Mouse (Mus musculus): ENCODE results near the gene Blm. TPM values are rescaled to one million over a fixed set of nuclear protein-coding genes. Genes with fewer than 3 reads are reported as not detected.

The Blm gene
- total RNA-seq, 2 experiments from 2014 or later = 52.8 to 82.0 TPM

DNA sequence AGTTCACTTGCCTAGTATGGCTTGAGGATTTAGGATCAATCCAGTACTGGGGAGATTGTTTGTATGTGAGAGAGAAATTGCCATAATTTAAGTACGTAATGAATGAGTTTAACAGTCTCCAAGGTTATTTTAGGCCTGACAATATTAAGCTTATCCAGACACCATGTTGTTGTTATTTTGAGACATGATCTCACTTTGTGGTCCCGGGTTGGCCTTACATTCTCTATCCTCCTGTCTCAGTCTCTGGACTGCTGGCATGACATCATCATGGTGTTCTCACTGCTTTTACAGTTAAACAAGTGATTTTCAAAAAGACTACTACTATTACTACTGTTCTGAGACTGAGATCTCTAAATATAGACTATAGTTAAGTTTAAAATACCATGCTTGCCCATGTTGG, 66.1 kb downstream of the Blm start:
- ATAC-seq (replicated peaks; ENCODE audit: low FRiP score, poor library complexity, severe bottlenecking) = no peak

DNA sequence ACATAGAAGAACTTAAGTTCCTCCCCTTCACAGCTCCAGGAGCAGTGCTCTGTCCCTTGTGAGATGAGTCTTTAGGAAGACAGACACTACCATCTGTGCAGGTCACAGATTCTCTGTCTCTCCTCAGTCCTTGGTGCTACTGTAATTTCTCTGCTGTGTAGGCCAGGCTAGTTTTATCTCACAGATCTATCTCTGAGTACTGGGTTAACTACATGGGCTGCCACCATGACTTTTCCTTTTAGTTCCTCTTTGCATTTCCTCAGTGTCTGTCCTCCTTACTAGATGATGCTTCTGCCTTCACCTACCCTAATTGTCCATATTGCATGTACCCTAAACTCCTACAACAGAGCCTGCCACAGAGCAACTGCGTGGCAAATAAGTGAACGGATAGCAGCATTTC, 67.6 kb downstream of the Blm start:
- no peak for ATAC-seq (replicated peaks; ENCODE audit: low FRiP score, poor library complexity, severe bottlenecking)

DNA sequence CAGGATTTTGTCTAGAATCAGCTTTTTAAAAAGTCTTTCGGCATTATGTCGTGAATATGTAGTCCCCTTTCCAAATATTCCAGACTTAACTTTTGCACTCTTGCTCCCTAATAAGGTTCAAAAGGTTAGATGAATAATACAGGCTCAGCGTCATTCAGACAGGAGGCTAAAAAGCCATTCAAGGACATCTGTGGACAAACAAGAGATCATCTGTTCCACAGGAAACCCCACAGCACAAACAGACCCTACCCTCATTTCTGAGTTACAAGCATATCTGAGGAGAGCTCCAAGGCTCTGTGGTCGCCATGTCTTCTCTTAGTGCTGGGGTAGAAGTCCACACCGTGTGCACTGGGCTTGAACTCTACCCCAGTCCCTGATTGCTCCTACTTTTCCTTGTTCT, 70.1 kb downstream of the Blm start:
- ATAC-seq (replicated peaks; ENCODE audit: low FRiP score, poor library complexity, severe bottlenecking) = no peak

DNA sequence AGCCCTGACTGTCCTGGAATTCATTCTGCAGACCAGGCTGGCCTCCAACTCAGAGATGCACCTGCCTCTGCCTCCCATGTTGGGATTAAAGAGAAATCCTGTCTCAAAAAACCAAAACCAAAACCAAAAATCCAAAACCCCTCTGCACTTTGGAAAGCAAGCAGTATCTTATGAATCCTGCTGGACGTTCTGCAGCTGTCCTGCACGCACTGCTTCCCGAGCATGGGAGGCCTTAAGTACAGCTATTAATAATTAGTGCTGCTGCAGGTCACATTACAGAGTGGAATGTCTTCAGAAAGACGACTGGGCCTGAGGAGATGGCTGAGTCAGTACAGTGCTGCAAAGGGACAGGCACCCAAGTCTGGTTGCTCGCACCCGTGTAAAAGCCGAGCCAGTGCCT, 73.0 kb downstream of the Blm start:
- no peak for ATAC-seq (replicated peaks; ENCODE audit: low FRiP score, poor library complexity, severe bottlenecking)

DNA sequence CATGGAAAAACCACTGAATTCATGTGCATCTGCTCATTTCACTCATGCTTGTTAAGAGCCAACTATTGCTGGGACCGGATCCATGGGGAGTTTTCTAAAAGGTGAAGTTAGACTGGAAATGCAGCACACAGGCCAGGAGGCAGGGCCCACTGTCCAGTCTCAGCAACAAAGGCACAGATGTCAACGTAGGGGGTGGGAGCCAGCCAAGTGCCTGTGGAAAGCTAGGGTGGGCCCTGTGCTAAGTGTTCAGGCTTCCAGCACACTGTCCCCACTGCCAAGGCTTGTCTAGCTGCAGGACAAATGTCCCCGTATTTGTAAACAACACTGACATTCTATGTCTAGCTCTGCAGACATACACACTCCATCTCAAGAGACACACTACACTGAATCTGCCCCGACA, 74.0 kb downstream of the Blm start:
- no peak for ATAC-seq (replicated peaks; ENCODE audit: low FRiP score, poor library complexity, severe bottlenecking)

DNA sequence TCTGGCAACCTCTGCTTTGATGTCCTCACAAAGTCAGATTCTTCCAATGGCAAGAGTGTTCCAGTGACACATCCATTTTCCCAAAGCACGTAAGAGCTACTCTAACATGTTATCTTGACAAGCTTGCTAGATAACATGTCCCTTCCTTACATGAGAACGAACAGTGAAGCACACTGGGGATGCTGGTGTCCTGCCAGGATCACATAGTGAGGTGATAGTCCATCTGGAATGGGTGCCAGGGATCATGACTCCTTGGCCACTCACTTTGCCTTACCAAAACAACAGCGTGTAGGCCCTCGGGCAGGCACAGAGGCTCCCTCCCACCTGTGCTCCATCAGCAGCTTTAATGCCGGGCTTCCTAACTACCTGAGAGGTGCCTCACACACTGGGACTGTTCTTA, 74.7 kb downstream of the Blm start:
- ATAC-seq (replicated peaks; ENCODE audit: low FRiP score, poor library complexity, severe bottlenecking) = no peak

DNA sequence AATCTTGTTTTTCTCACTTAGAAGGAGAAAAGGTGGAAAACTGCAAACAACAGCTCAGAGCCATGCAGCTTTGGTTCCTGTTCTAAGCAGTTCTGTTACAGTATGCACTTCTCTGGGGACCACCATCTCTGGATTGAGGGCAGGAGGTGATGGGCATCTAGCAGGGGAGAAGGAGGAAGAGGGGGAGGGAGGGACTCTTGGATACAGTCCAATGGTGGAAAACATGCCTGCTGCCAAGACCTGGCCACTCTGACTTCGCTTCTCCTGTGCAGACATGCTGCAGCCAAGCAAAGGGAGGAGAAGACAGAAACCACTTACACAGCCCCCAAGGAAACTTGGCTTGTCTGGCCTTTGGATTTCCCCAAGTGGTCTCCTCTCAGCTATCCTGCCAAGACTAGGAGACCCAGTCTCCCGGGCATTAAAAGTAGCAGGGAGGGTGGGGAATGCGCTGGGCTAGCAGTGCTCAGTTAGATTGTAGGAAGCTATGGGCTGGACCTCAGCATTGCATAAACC, 77.0 kb downstream of the Blm start:
- ATAC-seq (replicated peaks; ENCODE audit: low FRiP score, poor library complexity, severe bottlenecking) = no peak

DNA sequence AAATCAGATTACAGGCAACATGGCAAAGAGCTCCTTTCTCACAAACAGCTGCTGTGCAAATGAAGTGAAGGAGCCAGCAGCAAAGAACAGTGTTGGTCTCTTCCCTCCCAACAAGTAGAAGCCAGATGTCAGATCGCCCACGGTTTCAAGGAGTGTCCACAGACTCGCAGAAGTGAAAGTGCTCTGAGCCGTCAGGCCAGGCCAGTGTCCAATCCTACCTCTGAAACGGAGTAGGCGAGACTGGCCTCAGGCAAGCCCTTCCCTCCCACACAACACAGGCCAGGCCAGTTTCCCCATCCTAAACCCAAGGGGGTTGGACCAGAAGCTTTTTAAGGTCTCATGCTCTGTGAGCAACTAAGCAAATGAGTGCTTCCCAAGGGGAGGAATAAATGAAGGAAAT, 77.7 kb downstream of the Blm start:
- ATAC-seq (replicated peaks; ENCODE audit: low FRiP score, poor library complexity, severe bottlenecking) = no peak

DNA sequence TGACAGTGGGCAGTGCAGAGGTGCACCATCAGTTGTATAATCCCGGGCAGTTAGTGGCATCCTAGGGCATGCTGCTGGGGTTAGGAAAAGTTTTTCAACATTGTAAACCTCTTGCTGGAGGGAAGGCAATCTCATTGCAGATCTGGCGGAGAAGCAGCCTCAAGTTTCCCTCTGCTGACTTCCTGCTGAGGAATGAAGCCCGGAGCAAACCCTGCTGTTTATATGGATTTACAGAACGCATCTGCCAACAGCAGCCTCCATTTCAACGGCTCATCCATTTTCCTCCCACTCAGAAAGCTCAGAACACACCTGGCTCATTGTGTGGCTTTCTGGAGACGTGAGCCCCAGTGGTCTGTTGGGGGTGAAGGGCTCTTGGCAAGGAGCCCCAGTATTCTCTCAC, 78.6 kb downstream of the Blm start:
- ATAC-seq (replicated peaks; ENCODE audit: low FRiP score, poor library complexity, severe bottlenecking) = no peak

DNA sequence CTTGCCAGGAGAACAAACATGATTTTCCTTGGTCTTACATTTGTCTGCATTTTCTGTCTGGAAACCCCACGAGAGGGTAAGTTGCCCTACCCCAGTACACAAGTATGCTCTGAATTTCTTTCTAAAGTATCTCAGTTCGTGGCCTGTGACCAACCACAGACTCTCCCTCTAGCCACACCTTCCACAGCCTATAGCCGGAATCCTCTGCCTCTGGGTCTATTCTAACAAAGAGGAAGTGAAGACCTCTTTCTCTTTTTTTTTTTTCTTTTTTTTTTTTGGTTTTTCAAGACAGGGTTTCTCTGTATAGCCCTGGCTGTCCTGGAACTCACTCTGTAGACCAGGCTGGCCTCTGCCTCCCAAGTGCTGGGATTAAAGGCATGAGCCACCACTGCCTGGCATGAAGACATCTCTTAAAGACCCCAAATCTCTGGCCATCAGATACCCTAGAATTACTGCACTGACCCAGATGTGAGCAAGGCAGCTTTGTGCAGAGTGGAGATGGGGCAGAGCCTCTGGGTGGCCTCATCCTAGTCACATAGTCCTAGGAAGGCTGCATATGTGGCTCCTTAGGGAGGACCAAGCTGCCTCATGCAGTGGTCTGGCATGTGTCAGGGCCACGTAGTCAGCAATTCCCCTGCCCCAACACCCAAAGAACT, 79.3 kb downstream of the Blm start:
- no peak for ATAC-seq (replicated peaks; ENCODE audit: low FRiP score, poor library complexity, severe bottlenecking)

DNA sequence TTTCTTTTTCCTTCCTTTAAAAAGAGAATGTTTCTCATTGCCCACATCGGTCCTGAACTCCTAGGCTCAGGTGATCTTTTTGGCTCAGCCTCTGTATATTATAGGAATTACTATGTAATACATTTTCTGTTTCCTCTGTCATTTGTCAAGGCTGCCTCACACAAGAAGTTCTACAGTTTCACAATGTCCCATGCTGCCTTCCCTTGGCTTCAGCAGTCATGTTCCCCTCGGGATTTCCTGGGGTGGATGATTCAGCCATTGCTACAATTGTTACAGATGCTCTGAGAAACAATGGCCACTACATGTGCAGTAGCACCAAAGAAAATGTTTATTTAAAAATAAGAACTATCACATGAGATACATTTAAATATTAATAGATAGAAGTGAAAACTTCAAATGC, 80.1 kb downstream of the Blm start:
- no peak for ATAC-seq (replicated peaks; ENCODE audit: low FRiP score, poor library complexity, severe bottlenecking)

DNA sequence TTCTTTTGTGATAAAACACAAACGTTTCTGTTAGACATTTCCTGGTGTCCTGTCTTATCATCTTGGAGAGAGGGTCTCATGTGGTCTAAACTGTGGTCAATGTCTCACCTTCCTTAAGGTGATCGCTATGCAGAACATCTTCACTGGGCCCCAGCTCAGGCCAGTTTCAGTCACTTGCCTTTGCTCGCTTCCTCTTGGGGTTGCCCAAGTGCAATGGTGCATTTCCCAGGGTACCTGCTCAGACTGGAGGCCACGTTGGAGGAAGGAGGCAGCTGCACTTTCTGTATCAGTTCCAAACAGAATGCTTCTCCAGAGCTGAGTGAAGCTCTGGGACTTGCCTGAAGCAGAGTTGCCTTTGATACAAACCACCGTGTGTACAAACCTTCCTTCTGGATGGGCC, 80.9 kb downstream of the Blm start:
- ATAC-seq (replicated peaks; ENCODE audit: low FRiP score, poor library complexity, severe bottlenecking) = no peak

DNA sequence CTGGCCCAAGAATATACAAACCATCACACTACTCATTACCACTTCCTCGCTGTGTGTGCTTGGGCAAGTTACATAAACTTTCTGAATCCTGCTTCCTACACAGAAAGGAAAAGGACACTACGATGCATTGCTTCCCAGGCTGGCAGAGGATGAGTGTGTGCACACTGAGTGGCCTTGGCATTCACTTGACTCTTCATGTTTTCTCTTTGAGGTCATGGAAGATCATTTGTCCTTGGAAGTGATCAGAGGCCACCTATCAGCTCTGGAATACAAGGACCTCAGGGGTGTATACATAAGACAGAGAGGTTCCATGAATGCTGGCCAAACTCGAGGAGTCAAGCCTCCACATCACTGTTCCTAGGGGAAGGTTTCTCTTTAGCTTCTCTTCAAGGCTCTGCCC, 81.8 kb downstream of the Blm start:
- no peak for ATAC-seq (replicated peaks; ENCODE audit: low FRiP score, poor library complexity, severe bottlenecking)

DNA sequence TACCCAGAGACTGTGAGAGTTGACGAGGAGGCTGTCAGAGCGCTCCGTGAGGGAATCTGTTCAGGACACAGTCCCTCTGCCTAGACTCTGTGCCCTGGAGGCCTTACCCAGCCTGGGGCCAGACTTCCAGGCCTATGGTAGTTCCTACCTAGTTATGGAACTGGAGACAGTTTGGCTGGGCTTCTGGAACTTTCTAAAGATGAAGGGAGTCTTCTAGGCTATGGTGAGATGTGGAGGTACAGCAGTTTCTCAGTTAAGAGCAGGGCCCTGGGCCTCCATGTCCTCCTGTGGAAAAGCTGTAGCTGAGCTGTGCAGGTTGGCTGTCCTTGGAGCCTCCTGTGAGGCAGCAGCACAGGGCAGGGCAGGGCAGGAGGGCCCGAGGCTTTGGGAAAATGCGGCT, 82.7 kb downstream of the Blm start:
- ATAC-seq (replicated peaks; ENCODE audit: low FRiP score, poor library complexity, severe bottlenecking) = no peak

DNA sequence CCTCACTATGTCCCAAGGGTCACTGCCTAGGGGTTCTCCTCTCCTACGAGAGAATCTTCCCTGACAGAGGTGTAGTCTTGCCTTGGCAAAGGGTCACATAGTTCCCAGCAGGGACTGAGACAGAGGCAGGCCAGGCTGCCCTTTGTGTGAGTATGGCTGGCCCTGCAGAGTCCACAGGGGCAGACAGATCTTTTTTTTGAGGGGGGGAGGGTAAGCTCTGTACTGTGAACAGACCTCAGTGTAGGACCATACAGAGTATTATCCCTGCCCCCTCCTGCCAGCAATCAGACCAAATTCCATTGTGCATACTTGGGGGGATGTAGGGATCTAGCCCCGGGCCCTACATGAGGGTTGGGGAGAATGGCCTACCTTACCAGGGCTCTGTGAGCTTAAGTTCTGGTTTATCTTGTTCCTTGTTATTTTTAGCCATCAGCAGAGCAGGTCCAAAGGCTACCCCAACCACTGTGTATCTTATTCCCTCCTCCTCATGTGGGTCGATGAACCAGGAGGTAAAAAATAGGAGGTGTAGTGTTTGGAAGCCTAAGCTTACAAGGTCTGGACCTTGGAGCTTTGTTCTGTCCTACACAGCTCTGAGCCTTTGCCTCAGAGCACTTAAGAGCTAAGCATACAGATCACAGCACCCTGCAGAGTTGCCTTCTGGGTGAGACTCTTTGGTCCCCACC, 83.2 kb downstream of the Blm start:
- no peak for ATAC-seq (replicated peaks; ENCODE audit: low FRiP score, poor library complexity, severe bottlenecking)

DNA sequence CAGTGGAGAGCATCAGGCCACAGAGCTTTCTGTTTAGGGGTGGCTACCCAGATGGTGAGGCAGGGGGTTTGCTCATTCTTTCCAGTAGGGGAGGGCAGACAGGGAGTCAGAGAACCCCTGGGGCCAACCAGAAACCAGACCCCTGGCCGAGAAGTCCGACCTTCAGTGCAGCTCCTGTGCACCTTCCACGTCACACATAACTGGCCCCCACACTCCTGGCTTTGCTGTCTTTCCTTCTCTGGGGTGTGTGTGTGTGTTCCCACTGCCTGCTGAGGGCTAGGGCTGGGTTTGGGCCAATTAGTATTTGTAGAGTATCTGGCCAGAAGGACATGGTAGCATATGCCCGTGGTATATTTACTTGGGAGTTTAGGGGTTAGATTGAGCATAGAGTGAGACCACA, 84.6 kb downstream of the Blm start:
- no peak for ATAC-seq (replicated peaks; ENCODE audit: low FRiP score, poor library complexity, severe bottlenecking)

DNA sequence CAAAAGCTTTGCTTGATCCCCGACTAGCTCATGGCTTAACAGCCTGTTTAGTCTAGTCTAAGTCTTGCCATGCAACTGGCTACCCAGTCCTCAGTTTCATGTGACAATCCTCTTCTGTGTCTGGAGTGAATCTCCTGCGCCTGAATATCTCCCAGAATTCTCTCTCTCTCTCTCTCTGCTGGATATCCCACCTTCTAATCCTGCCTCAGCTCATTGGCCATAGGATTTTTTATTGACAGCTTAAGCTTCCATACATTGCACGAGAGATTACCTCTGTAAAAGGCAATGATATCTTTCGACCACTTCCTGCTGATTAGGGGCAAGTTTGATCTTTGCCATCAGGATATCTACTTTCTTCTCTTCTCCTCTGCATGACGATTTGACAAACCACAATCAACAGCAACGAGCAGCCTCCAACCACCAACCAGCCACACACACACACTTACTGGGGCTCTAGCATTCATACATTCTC, 85.3 kb downstream of the Blm start:
- no peak for ATAC-seq (replicated peaks; ENCODE audit: low FRiP score, poor library complexity, severe bottlenecking)

DNA sequence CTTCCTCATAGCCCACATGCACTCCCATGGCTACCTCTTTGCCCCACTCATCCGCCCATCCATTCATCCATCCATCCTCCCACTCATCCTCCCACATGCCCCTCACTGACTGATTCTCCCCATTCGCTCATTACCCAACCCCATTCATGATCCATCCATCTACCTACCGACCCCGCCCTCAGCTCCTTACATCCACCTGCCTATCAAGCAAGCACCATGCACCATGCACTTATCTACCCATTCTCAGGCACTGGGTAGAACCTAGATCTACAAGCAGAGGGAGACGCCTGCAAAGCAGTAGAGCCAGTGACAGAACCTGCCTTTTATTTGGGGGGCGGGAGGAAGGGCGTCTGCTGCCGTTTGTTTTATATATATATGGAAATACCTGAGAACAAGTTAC, 87.6 kb downstream of the Blm start:
- ATAC-seq (replicated peaks; ENCODE audit: low FRiP score, poor library complexity, severe bottlenecking) = peak; percentile 69

DNA sequence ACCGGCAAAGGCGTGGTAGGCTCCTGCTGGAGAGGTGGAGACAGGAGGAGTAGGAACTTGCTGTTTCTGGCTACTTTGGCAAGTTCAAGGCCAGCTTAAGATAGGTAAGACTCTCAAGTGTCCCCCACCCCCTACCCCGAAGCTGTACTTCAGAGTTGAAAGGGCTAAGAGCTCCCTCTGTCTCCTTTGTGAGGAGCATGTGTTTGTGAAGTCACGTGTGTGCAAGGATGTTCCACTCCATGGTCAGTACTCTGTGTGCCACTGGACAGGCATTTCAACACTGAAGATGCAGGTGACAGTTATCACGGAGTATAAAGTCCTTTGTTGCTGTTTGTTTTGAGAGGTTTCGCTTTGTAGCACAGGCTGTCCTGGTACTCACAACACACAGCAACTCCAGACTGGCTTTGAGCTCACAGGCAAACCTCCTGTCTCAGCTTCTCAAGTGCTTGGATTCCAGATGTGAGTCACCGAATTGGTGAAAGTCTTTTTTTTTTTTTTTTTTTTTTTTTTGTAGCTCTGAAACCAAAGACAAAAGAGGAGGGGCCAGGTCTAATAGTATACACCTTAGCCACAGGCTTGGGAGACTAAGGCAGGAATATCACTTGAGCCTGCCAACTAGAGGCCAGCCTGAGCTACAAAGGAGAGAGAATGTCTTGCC, 88.6 kb downstream of the Blm start:
- ATAC-seq (replicated peaks; ENCODE audit: low FRiP score, poor library complexity, severe bottlenecking) = peak; percentile 12

DNA sequence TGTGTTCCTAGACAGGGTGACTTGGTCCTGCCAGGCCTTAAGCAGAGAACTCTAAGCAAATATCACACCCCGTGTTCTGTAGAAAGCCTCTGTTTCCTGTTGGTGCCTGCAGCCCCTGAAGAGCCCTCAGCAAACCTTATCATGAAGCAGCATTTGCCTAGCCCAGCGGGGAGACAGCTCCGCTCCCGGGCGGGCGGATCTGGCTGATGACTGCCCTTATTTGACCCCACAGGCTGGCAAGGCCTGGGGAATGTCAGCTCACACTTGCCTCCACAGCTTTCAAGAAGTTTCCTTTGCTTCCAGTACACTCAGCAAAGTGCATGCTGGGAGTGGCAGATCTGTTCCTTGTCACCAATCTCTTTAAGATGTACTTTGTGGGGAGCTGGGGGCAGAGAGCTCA, 89.4 kb downstream of the Blm start:
- ATAC-seq (replicated peaks; ENCODE audit: low FRiP score, poor library complexity, severe bottlenecking) = peak; percentile 68

All from erythroblast, adult 5-6 weeks (primary cell).